Mouse (Mus musculus) lung, postnatal 14 days (tissue): ENCODE results near the gene Cnnm2.

Experiments
- DNase-seq: peaks from one replicate; pipeline ENCODE4 v3.0.0; 2021

The Cnnm2 gene

GRCm38 (mm10) chr19:46887811-46888527 lies 126.6 kb downstream of the Cnnm2 start:
- no peak for DNase-seq

- no peak for DNase-seq
Observed at GRCm38 (mm10) chr19:46889666-46890065, 128.3 kb downstream of the Cnnm2 start.

- no peak for DNase-seq
Observed at GRCm38 (mm10) chr19:46890657-46891056, 129.3 kb downstream of the Cnnm2 start.

- no peak for DNase-seq
Observed at GRCm38 (mm10) chr19:46892856-46893255, 131.5 kb downstream of the Cnnm2 start.

GRCm38 (mm10) chr19:46893484-46893883 lies 132.1 kb downstream of the Cnnm2 start:
- DNase-seq = no peak

GRCm38 (mm10) chr19:46897135-46897534 lies 135.7 kb downstream of the Cnnm2 start:
- DNase-seq = no peak

- no peak for DNase-seq
Observed at GRCm38 (mm10) chr19:46898222-46898621, 136.8 kb downstream of the Cnnm2 start.

- DNase-seq = peak; percentile 31
Observed at GRCm38 (mm10) chr19:46899306-46899705, 137.9 kb downstream of the Cnnm2 start.

GRCm38 (mm10) chr19:46899871-46900270 lies 138.5 kb downstream of the Cnnm2 start:
- DNase-seq = no peak

GRCm38 (mm10) chr19:46900786-46901185 lies 139.4 kb downstream of the Cnnm2 start:
- no peak for DNase-seq

- DNase-seq = peak; percentile 59
Observed at GRCm38 (mm10) chr19:46901323-46901722, 139.9 kb downstream of the Cnnm2 start.

- no peak for DNase-seq
Observed at GRCm38 (mm10) chr19:46903379-46903778, 142.0 kb downstream of the Cnnm2 start.

GRCm38 (mm10) chr19:46904907-46905306 lies 143.5 kb downstream of the Cnnm2 start:
- no peak for DNase-seq

- DNase-seq = no peak
Observed at GRCm38 (mm10) chr19:46905383-46905782, 144.0 kb downstream of the Cnnm2 start.

- no peak for DNase-seq
Observed at GRCm38 (mm10) chr19:46905971-46906370, 144.6 kb downstream of the Cnnm2 start.

GRCm38 (mm10) chr19:46908207-46908606 lies 146.8 kb downstream of the Cnnm2 start:
- DNase-seq = no peak

GRCm38 (mm10) chr19:46908977-46909376 lies 147.6 kb downstream of the Cnnm2 start:
- no peak for DNase-seq

GRCm38 (mm10) chr19:46911492-46911891 lies 150.1 kb downstream of the Cnnm2 start:
- DNase-seq = no peak

- no peak for DNase-seq
Observed at GRCm38 (mm10) chr19:46913626-46914025, 152.2 kb downstream of the Cnnm2 start.

- no peak for DNase-seq
Observed at GRCm38 (mm10) chr19:46915406-46916080, 154.1 kb downstream of the Cnnm2 start.

GRCm38 (mm10) chr19:46920571-46920970 lies 159.2 kb downstream of the Cnnm2 start:
- DNase-seq = no peak

GRCm38 (mm10) chr19:46926357-46926756 lies 165.0 kb downstream of the Cnnm2 start:
- no peak for DNase-seq

- peak; percentile 16 for DNase-seq
Observed at GRCm38 (mm10) chr19:46926951-46927350, 165.6 kb downstream of the Cnnm2 start.

- no peak for DNase-seq
Observed at GRCm38 (mm10) chr19:46928136-46928535, 166.7 kb downstream of the Cnnm2 start.
